Mouse (Mus musculus) gastrocnemius, adult 2 months (tissue): Measurements from ENCODE around the gene Anks1b. TPM values are rescaled to one million over a fixed set of nuclear protein-coding genes. Genes with fewer than 3 reads are reported as not detected.

ENCODE experiments used
- DNase-seq: peaks from one replicate; pipeline ENCODE4 v3.0.0; 2022
- H3K27ac ChIP-seq: fragments of 200-600 bp; 2 replicates; pipeline ENCODE4 v1.8.1; 2022; ENCODE audit warnings: mild to moderate bottlenecking
- H3K4me3 ChIP-seq: fragments of 200-600 bp; 2 replicates; pipeline ENCODE4 v1.8.1; 2022; ENCODE audit warnings: mild to moderate bottlenecking, moderate library complexity
- CTCF ChIP-seq: fragments of 200-600 bp; IDR thresholded peaks from 2 replicates; pipeline ENCODE4 v1.8.1; 2022; ENCODE audit warnings: antibody characterized with exemption, mild to moderate bottlenecking, moderate library complexity
- intact Hi-C: fragments of 180-260 bp; cut with DNase I; formaldehyde crosslinking; loops from one replicate; pipeline ENCODE4 v1.15.1; 2025
- total RNA-seq, 2 experiments: library from RNA; stranded (reverse); gene quantifications; 2 replicates each; pipeline ENCODE4 v1.2.3; 2021

The Anks1b gene
- total RNA-seq, 2 experiments from 2014 or later, result 0.20 to 0.22 TPM

GRCm38 (mm10) chr10:90689854-90690513 lies 816.7 kb downstream of the Anks1b start:
- Histone ChIP-seq H3K4me3 (peak overlapping the region; percentile 2; the same call in 1 of the 2 replicates), H3K27ac (no peak overlapping the region)
- peak; percentile 83 for TF ChIP-seq CTCF
- intact Hi-C loops, result loop anchor here (2.0 to 5.0 kb wide), 2 partner anchors 318 to 607 kb away; no protein-coding TSS in a partner anchor
- peak; percentile 69 for DNase-seq

- no peak overlapping the region for H3K27ac ChIP-seq
- DNase-seq, result no peak
- no peak overlapping the region for H3K4me3 ChIP-seq
- TF ChIP-seq CTCF, result no peak
- intact Hi-C loops, result no loop called here
Measured at GRCm38 (mm10) chr10:90696687-90697086, 823.4 kb downstream of the Anks1b start.

GRCm38 (mm10) chr10:90697413-90697812 lies 824.1 kb downstream of the Anks1b start:
- intact Hi-C loops, result no loop called here
- no peak overlapping the region for H3K4me3 ChIP-seq
- no peak for DNase-seq
- no peak for TF ChIP-seq CTCF
- H3K27ac ChIP-seq, result no peak overlapping the region

GRCm38 (mm10) chr10:90699211-90699610 lies 825.9 kb downstream of the Anks1b start:
- Histone ChIP-seq H3K27ac (no peak overlapping the region), H3K4me3 (no peak overlapping the region)
- no peak for TF ChIP-seq CTCF
- no peak for DNase-seq
- intact Hi-C loops, result no loop called here

- no peak overlapping the region for H3K4me3 ChIP-seq
- intact Hi-C loops, result no loop called here
- DNase-seq, result no peak
- TF ChIP-seq CTCF, result no peak
- H3K27ac ChIP-seq, result no peak overlapping the region
Measured at GRCm38 (mm10) chr10:90704602-90705001, 831.3 kb downstream of the Anks1b start.

- intact Hi-C loops, result no loop called here
- Histone ChIP-seq H3K4me3 (no peak overlapping the region), H3K27ac (no peak overlapping the region)
- DNase-seq, result no peak
- no peak for TF ChIP-seq CTCF
Measured at GRCm38 (mm10) chr10:90708822-90709601, 835.7 kb downstream of the Anks1b start.

- no peak overlapping the region for H3K27ac ChIP-seq
- H3K4me3 ChIP-seq, result no peak overlapping the region
- DNase-seq, result no peak
- intact Hi-C loops, result no loop called here
- TF ChIP-seq CTCF, result no peak
Measured at GRCm38 (mm10) chr10:90709602-90709931, 836.3 kb downstream of the Anks1b start.

GRCm38 (mm10) chr10:90717961-90718360 lies 844.7 kb downstream of the Anks1b start:
- intact Hi-C loops, result no loop called here
- TF ChIP-seq CTCF, result no peak
- Histone ChIP-seq H3K4me3 (peak overlapping the region; percentile 40; the same call in 1 of the 2 replicates), H3K27ac (no peak overlapping the region)
- DNase-seq, result no peak

- Histone ChIP-seq H3K27ac (no peak overlapping the region), H3K4me3 (no peak overlapping the region)
- no peak for TF ChIP-seq CTCF
- intact Hi-C loops, result no loop called here
- no peak for DNase-seq
Measured at GRCm38 (mm10) chr10:90718684-90719083, 845.4 kb downstream of the Anks1b start.

- no peak overlapping the region for H3K27ac ChIP-seq
- intact Hi-C loops, result no loop called here
Measured at GRCm38 (mm10) chr10:90719996-90720395, 846.7 kb downstream of the Anks1b start.

GRCm38 (mm10) chr10:90723071-90723494 lies 849.8 kb downstream of the Anks1b start:
- H3K4me3 ChIP-seq, result no peak overlapping the region
- TF ChIP-seq CTCF, result no peak
- DNase-seq, result no peak
- H3K27ac ChIP-seq, result no peak overlapping the region
- intact Hi-C loops, result no loop called here

More at GRCm38 (mm10) chr10:90719996-90720395, 846.7 kb downstream of the Anks1b start:
- no peak for DNase-seq
- TF ChIP-seq CTCF, result peak; percentile 8; the same call in 1 of the 2 replicates
- H3K4me3 ChIP-seq, result no peak overlapping the region

GRCm38 (mm10) chr10:90723941-90724341 lies 850.6 kb downstream of the Anks1b start:
- Histone ChIP-seq H3K4me3 (no peak overlapping the region), H3K27ac (no peak overlapping the region)
- intact Hi-C loops, result no loop called here
- TF ChIP-seq CTCF, result no peak
- no peak for DNase-seq

- intact Hi-C loops, result no loop called here
- no peak for DNase-seq
- TF ChIP-seq CTCF, result no peak
- Histone ChIP-seq H3K27ac (no peak overlapping the region), H3K4me3 (no peak overlapping the region)
Measured at GRCm38 (mm10) chr10:90724931-90725330, 851.6 kb downstream of the Anks1b start.
